Mouse (Mus musculus) limb, embryonic 14.5 days (tissue): ENCODE results near the gene Cep85l. TPM values are rescaled to one million over a fixed set of nuclear protein-coding genes. Genes with fewer than 3 reads are reported as not detected.

Experiments
- ATAC-seq: fragments of 200-750 bp; cut with Nextera tagmentation; 2 replicates; pipeline ENCODE4 v1.8.0; 2017; ENCODE audit warnings: low read depth, moderate number of reproducible peaks, moderate TSS enrichment; ENCODE audit not compliant: low FRiP score
- DNase-seq: peaks from one replicate; pipeline ENCODE4 v3.0.0-alpha.2; 2015; ENCODE audit warnings: low spot score
- H3K27ac ChIP-seq: fragments of 300-500 bp; sonication (generic); replicated peaks from 2 replicates; pipeline ENCODE4 v1.5.1; 2014; ENCODE audit warnings: low read depth, mild to moderate bottlenecking, low read length, moderate library complexity, mixed read lengths
- H3K27me3 ChIP-seq: fragments of 300-500 bp; sonication (generic); 2 replicates; pipeline ENCODE4 v1.6.1; 2014; ENCODE audit warnings: low read length, mixed read lengths; ENCODE audit not compliant: control insufficient read depth, insufficient read depth
- H3K36me3 ChIP-seq: fragments of 300-500 bp; sonication (generic); 2 replicates; pipeline ENCODE4 v1.6.1; 2014; ENCODE audit warnings: mild to moderate bottlenecking, low read length, moderate library complexity, mixed read lengths; ENCODE audit not compliant: control insufficient read depth, insufficient read depth
- H3K4me1 ChIP-seq: fragments of 300-500 bp; sonication (generic); 2 replicates; pipeline ENCODE4 v1.6.1; 2014; ENCODE audit warnings: antibody characterized with exemption, low read length, mixed read lengths; ENCODE audit not compliant: control insufficient read depth, insufficient read depth
- H3K4me2 ChIP-seq: fragments of 300-500 bp; sonication (generic); replicated peaks from 2 replicates; pipeline ENCODE4 v1.6.1; 2014; ENCODE audit warnings: low read depth, mild to moderate bottlenecking, low read length, moderate library complexity; ENCODE audit not compliant: severe bottlenecking
- H3K4me3 ChIP-seq: fragments of 300-500 bp; sonication (generic); replicated peaks from 2 replicates; pipeline ENCODE4 v1.5.1; 2014; ENCODE audit warnings: low read length
- H3K9ac ChIP-seq: fragments of 300-500 bp; sonication (generic); 2 replicates; pipeline ENCODE4 v1.6.1; 2014; ENCODE audit warnings: mild to moderate bottlenecking, low read depth, low read length, moderate library complexity; ENCODE audit not compliant: severe bottlenecking
- H3K9me3 ChIP-seq: fragments of 300-500 bp; sonication (generic); 2 replicates; pipeline ENCODE4 v1.6.1; 2016; ENCODE audit warnings: low read length; ENCODE audit not compliant: control insufficient read depth
- POLR2A ChIP-seq: fragments of 200-500 bp; IDR thresholded peaks from 2 replicates; pipeline ENCODE4 v1.8.0; 2012; ENCODE audit warnings: inconsistent platforms, mild to moderate bottlenecking, moderate library complexity, borderline replicate concordance; ENCODE audit not compliant: insufficient read depth, insufficient read length; ENCODE audit errors: extremely low read depth
- WGBS: fragments of 180-500 bp; shearing (Covaris S2); extraction: QIAGEN DNeasy Blood & Tissue Kit; methylation state at CpG from one replicate; pipeline ENCODE4 v1.1.7; 2014; 5-methylcytosine and 5-hydroxymethylcytosine counted together
- polyA plus RNA-seq, 2 experiments: library from polyadenylated mRNA; depleted of rRNA in 1 of 2; stranded (reverse) in 1 of 2; unstranded in 1 of 2; fragments of >200 nt; fragmentation: Nextera tagmentation in 1 of 2; extraction: Ambion mirVana in 1 of 2; gene quantifications; 2 replicates each; pipeline versions ENCODE4 v1.2.1 to v1.2.3; 2012 to 2014

Gene Cep85l
- polyA plus RNA-seq, 2 experiments: 8.1 to 9.9 TPM

DNA sequence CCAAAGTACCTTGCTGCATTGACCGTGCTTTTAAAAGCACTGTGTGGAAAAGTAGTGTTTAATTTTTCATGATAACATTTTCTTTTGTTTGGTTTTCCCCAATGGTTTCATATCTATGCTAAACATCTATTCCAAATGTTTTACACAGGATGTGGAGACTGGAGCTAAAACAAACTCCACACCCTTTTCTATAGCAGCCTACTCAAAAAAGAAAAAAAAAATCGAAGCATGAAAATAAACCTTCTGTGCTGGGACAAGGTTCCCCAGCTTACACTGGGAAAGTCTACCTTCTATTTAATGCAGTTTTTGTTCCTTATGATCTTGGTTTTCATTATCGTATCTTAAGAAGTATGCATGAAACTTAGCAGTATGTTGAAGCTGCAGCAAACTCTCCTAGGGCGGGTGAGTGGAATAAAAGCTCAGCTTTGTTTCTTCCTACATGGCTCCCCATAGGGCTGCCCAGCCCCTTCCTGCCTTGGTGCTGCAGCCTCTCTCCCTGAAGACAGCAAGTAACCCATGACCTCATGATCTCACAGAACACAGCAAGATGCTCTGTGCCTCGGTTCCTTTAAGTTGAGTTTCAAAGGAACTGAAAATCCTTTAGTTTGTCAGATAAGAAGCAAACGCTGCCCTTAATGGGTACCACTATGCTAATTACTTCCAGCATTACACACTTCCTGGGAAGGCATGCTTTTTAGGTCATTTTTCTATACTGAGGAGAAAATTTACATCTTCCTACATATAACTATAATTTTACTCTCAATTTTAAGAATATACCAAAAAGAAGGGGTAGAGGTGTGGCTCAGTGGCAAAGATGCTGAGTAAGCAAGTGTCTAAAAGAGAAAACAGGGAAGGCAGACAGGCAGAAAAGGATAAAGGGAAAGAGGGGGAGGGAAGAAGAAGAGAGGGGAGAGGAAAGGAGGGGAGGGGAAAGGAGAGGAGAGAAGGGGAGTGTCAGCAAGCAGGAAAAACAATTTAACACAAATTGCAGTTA lies 34.6 kb upstream of the Cep85l start:
- Histone ChIP-seq H3K4me2 (no peak overlapping the region), H3K4me3 (no peak overlapping the region), H3K27ac (0 out of 2 replicates have a peak overlapping the region, but pooled peaks have one; percentile 34), H3K36me3 (no peaks in the 10 kb centered on the region), H3K9ac (no peak overlapping the region), H3K9me3 (no peaks in the 10 kb centered on the region), H3K4me1 (peaks cover 10% of the 10 kb centered on the region), H3K27me3 (no peaks in the 10 kb centered on the region)
- WGBS: 38% methylated on average over 6 of the region's 6 CpGs
- DNase-seq (no peak), ATAC-seq (no peak)
- no peak for TF ChIP-seq POLR2A

- Histone ChIP-seq H3K4me1 (peaks cover 10% of the 10 kb centered on the region), H3K9me3 (no peaks in the 10 kb centered on the region), H3K4me3 (no peak overlapping the region), H3K27ac (no peak overlapping the region), H3K4me2 (no peak overlapping the region), H3K9ac (no peak overlapping the region), H3K27me3 (no peaks in the 10 kb centered on the region), H3K36me3 (no peaks in the 10 kb centered on the region)
- ATAC-seq (no peak), DNase-seq (no peak)
- 91% methylated on average over 3 of the region's 3 CpGs for WGBS
- no peak for TF ChIP-seq POLR2A
These were observed 33.2 kb upstream of the Cep85l start for GRCm38 (mm10) chr10:53412936-53413335.

- 91% methylated on average over 2 of the region's 2 CpGs for WGBS
- no peaks in the 10 kb centered on the region for H3K27me3 ChIP-seq
- no peak for ATAC-seq
- no peak for DNase-seq
- no peaks in the 10 kb centered on the region for H3K36me3 ChIP-seq
- H3K9ac ChIP-seq: no peak overlapping the region
- TF ChIP-seq POLR2A: no peak
- no peaks in the 10 kb centered on the region for H3K9me3 ChIP-seq
- no peak overlapping the region for H3K4me2 ChIP-seq
- no peak overlapping the region for H3K4me3 ChIP-seq
- peaks cover 10% of the 10 kb centered on the region for H3K4me1 ChIP-seq
- H3K27ac ChIP-seq: no peak overlapping the region
These were observed 32.4 kb upstream of the Cep85l start for GRCm38 (mm10) chr10:53412165-53412564.

DNA sequence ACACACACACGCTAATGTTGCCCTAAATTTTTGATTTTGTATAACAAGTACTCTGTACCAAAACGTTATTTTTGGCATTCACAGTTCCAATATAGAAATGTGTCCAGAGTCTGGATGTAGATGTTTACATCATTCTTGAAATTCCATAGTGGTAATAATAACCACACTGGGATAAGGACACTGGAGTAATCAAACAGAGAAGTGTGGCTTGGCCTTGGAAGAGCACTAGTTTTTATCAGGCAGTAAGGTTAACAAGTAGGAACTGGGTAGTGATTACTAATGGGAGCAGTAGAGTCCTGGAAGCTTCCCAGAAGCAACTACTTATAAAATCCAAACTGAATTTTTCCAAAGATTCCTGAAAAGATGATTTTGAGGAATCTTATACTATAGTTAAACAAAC lies 31.1 kb upstream of the Cep85l start:
- Histone ChIP-seq H3K4me3 (no peak overlapping the region), H3K4me1 (no peaks in the 10 kb centered on the region), H3K27ac (no peak overlapping the region), H3K4me2 (no peak overlapping the region), H3K27me3 (no peaks in the 10 kb centered on the region), H3K9me3 (no peaks in the 10 kb centered on the region), H3K36me3 (no peaks in the 10 kb centered on the region), H3K9ac (no peak overlapping the region)
- WGBS: 71% methylated on average over 2 of the region's 2 CpGs
- TF ChIP-seq POLR2A: no peak
- DNase-seq (no peak), ATAC-seq (no peak)

DNA sequence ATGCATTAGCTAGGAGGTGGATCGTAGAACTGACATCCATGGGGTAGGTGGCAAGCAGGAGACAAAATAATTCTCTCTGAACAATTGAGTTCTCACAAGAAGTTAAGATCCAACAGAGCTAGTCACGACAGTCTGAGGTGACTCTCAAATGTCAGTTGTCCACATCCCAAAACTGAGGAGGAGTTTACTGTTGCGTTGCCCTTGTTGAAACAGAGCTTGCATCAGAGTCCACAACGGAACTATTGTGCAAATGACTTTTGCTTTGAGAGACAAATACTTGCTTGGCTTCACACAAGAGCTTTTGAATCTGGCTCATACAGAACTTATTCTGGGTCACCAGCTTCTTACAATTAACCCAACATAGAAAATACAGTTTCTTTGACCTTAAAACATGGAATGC lies 27.7 kb upstream of the Cep85l start:
- Histone ChIP-seq H3K9me3 (no peaks in the 10 kb centered on the region), H3K4me2 (no peak overlapping the region), H3K4me1 (no peaks in the 10 kb centered on the region), H3K27ac (no peak overlapping the region), H3K9ac (no peak overlapping the region), H3K27me3 (no peaks in the 10 kb centered on the region), H3K36me3 (no peaks in the 10 kb centered on the region), H3K4me3 (no peak overlapping the region)
- TF ChIP-seq POLR2A: no peak
- DNase-seq: no peak
- ATAC-seq: no peak
- 88% methylated on average over 4 of the region's 4 CpGs for WGBS
